Mouse (Mus musculus) liver, embryonic 14.5 days (tissue): ENCODE measurements around the gene Chst5.

Experiments
- CTCF ChIP-seq: IDR thresholded peaks from 2 replicates; pipeline ENCODE4 v1.5.1; 2016; ENCODE audit warnings: antibody characterized with exemption, low read depth, control low read depth
- EP300 ChIP-seq: IDR thresholded peaks from 2 replicates; pipeline ENCODE4 v1.6.1; 2016; ENCODE audit warnings: antibody characterized with exemption, low read depth

- TF ChIP-seq CTCF = peak; percentile 2; the same call in 1 of the 2 replicates
- no peak for TF ChIP-seq EP300
Observed at GRCm38 (mm10) chr8:111940171-111941100, 30.2 kb upstream of the Chst5 start, which contains the start of gene Gabarapl2.
